Mouse (Mus musculus): ENCODE data around the gene H2al2a. TPM values are rescaled to one million over a fixed set of nuclear protein-coding genes. Genes with fewer than 3 reads are reported as not detected.
"Not testable (repeated sequence)": the region's sequence is repeated elsewhere in the genome, so short reads cannot be mapped to it uniquely, and the experiment has no call there.

H2al2a gene
- polyA plus RNA-seq, 1 experiment from 2014 or later, result not detected

DNA sequence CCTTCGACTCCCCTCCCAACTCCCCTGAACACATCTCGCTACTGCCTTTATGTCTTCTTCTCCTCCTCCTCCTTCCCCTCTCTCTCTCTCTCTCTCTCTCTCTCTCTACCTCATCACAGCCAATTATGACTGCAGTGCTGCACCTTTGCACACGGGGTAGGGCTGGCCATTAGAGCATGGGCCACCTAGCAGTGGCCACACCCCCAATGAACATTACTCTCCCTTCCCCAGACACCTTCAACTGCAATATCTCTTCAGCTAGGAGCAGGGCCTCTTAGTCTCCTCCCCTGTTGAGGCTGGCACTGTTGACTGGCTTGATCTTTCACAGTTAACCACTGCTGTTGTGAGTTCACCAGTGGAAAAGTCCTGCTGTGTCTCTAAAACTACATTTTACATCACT is 10.1 kb downstream of the H2al2a start:
- 80% methylated on average over 3 of the region's 3 CpGs for WGBS
- no peaks in the 10 kb centered on the region for H3K9me3 ChIP-seq (ENCODE audit: control insufficient read depth, low read length)
- H3K4me1 ChIP-seq (replicated peaks; ENCODE audit: control insufficient read depth, insufficient read depth, low read length), result no peaks in the 10 kb centered on the region
- no peaks in the 10 kb centered on the region for H3K36me3 ChIP-seq (ENCODE audit: control insufficient read depth, insufficient read depth, low read length)
- ATAC-seq (ENCODE audit: low read depth), result no peak
- H3K4me3 ChIP-seq (ENCODE audit: low read length), result no peak overlapping the region
- H3K9ac ChIP-seq (ENCODE audit: low read length), result no peak overlapping the region
- no peak overlapping the region for H3K27ac ChIP-seq (ENCODE audit: low read length)
- H3K27me3 ChIP-seq (ENCODE audit: control insufficient read depth, insufficient read depth, low read depth, low read length), result no peaks in the 10 kb centered on the region
- no peak overlapping the region for H3K4me2 ChIP-seq (ENCODE audit: low read depth, low read length)

DNA sequence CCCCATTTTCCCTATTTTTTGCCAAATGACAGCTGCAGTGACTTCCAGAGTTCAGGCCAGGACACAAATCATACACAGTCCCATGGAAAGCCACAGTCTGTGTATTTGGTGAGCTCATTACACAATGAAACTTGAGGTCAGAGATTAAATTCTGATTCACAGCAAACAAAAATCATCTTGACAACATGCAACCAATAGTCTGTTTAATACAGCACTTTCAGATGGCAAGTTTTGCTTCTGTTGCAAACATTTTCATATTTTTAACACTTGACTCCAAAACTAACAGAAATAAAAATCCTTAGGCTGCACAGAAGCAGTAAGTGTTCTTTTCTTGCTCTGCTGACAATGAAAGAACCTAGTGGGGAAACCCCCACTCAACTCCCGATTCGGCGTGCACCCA is 12.0 kb downstream of the H2al2a start:
- H3K27me3 ChIP-seq (ENCODE audit: control insufficient read depth, insufficient read depth, low read depth, low read length), result no peaks in the 10 kb centered on the region
- 97% methylated on average over 3 of the region's 3 CpGs for whole genome bisulfite sequencing
- no peaks in the 10 kb centered on the region for H3K36me3 ChIP-seq (ENCODE audit: control insufficient read depth, insufficient read depth, low read length)
- no peak for ATAC-seq (ENCODE audit: low read depth)
- no peak overlapping the region for H3K27ac ChIP-seq (ENCODE audit: low read length)
- no peak overlapping the region for H3K4me2 ChIP-seq (ENCODE audit: low read depth, low read length)
- no peak overlapping the region for H3K4me3 ChIP-seq (ENCODE audit: low read length)
- no peaks in the 10 kb centered on the region for H3K9me3 ChIP-seq (ENCODE audit: control insufficient read depth, low read length)
- H3K9ac ChIP-seq (ENCODE audit: low read length), result no peak overlapping the region
- H3K4me1 ChIP-seq (replicated peaks; ENCODE audit: control insufficient read depth, insufficient read depth, low read length), result no peaks in the 10 kb centered on the region

DNA sequence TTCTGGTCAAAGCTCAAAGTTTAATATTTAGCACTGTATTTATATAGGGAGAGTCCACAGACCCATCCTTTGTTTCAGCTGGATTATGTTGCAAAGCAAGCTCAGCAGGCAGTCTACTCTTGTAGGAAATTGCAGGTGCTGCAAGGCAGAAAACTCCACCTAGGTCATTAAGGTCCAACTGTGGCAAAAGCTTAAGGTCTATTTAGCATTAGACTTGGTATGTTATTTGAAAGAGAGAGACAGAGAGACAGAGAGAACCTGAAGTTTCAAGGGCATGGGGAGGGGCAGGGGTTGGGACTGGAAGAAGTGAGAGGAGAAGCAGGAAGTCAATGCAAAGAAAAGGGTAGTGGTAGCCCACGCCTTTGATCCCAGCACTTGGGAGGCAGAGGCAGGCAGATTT is 14.0 kb downstream of the H2al2a start:
- Histone ChIP-seq H3K36me3 (ENCODE audit: control insufficient read depth, insufficient read depth, low read length) (no peaks in the 10 kb centered on the region), H3K4me2 (ENCODE audit: low read depth, low read length) (no peak overlapping the region), H3K4me1 (replicated peaks; ENCODE audit: control insufficient read depth, insufficient read depth, low read length) (no peaks in the 10 kb centered on the region), H3K9me3 (ENCODE audit: control insufficient read depth, low read length) (no peaks in the 10 kb centered on the region), H3K9ac (ENCODE audit: low read length) (no peak overlapping the region), H3K27ac (ENCODE audit: low read length) (no peak overlapping the region), H3K27me3 (ENCODE audit: control insufficient read depth, insufficient read depth, low read depth, low read length) (no peaks in the 10 kb centered on the region), H3K4me3 (ENCODE audit: low read length) (no peak overlapping the region)
- WGBS, result 84% methylated on average over 1 of the region's 1 CpGs
- ATAC-seq (ENCODE audit: low read depth), result no peak

DNA sequence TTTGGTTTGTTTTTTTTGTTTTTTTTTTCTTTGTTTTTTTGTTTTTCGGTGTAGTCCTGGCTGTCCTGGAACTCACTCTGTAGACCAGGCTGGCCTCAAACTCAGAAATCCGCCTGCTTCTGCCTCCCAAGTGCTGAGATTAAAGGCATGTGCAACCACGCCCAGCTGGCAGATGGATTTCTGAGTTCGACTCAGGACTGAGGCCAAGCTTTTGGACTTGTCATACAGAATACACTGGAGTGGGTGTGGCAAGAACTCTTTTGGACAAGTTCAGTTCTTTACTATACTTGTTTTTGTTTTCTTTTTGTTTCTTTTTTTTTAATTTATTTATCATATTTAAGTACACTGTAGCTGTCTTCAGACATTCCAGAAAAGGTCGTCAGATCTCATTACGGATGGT is 18.1 kb downstream of the H2al2a start:
- no peaks in the 10 kb centered on the region for H3K9me3 ChIP-seq (ENCODE audit: control insufficient read depth, low read length)
- no peak overlapping the region for H3K4me3 ChIP-seq (ENCODE audit: low read length)
- WGBS, result 91% methylated on average over 6 of the region's 6 CpGs
- H3K27ac ChIP-seq (ENCODE audit: low read length), result no peak overlapping the region
- H3K9ac ChIP-seq (ENCODE audit: low read length), result no peak overlapping the region
- no peaks in the 10 kb centered on the region for H3K27me3 ChIP-seq (ENCODE audit: control insufficient read depth, insufficient read depth, low read depth, low read length)
- peaks cover 5% of the 10 kb centered on the region for H3K4me1 ChIP-seq (replicated peaks; ENCODE audit: control insufficient read depth, insufficient read depth, low read length)
- no peak for ATAC-seq (ENCODE audit: low read depth)
- H3K36me3 ChIP-seq (ENCODE audit: control insufficient read depth, insufficient read depth, low read length), result no peaks in the 10 kb centered on the region
- no peak overlapping the region for H3K4me2 ChIP-seq (ENCODE audit: low read depth, low read length)

DNA sequence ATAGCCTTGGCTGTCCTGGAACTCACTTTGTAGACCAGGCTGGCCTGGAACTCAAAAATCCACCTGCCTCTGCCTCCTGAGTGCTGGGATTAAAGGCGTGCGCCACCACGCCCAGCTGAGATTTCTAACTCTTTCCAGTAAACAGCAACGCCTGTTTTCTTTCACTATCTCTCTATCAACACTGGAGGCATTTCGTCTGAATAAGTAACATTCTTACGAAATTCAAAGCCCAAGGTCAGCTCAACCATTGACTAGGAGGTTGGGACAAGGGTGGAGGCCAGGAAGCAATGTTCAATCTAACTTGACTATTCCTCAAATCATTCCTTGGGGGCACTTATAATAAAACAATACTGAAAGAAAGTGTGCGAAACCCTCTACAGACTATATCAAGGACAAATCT is 18.5 kb downstream of the H2al2a start:
- not testable (repeated sequence) for H3K27me3 ChIP-seq (ENCODE audit: control insufficient read depth, insufficient read depth, low read depth, low read length); H3K9me3 ChIP-seq (ENCODE audit: control insufficient read depth, low read length); H3K36me3 ChIP-seq (ENCODE audit: control insufficient read depth, insufficient read depth, low read length); H3K4me3 ChIP-seq (ENCODE audit: low read length); H3K27ac ChIP-seq (ENCODE audit: low read length); H3K9ac ChIP-seq (ENCODE audit: low read length); H3K4me2 ChIP-seq (ENCODE audit: low read depth, low read length); ATAC-seq (ENCODE audit: low read depth); H3K4me1 ChIP-seq (replicated peaks; ENCODE audit: control insufficient read depth, insufficient read depth, low read length)
- WGBS, result 89% methylated on average over 7 of the region's 7 CpGs

DNA sequence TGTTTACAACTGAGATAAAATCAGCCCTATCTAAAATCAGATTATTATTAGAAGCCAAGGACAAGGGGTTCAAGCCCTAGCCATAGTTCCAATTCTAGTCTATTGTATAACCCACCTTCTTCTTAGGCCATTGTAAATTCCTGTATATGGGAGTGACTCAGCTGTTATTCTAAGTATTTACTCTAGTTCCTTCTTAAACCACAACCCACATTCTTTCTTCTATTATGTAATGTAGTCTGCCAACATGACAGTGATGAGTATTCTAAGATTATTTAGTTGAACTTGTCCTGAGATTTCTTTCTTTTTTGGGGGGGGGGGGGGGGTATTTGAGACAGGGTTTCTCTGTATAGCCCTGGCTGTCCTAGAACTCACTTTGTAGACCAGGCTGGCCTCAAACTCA is 19.1 kb downstream of the H2al2a start:
- not testable (repeated sequence) for H3K27ac ChIP-seq (ENCODE audit: low read length); H3K4me3 ChIP-seq (ENCODE audit: low read length); H3K27me3 ChIP-seq (ENCODE audit: control insufficient read depth, insufficient read depth, low read depth, low read length); H3K9me3 ChIP-seq (ENCODE audit: control insufficient read depth, low read length); H3K36me3 ChIP-seq (ENCODE audit: control insufficient read depth, insufficient read depth, low read length); H3K4me2 ChIP-seq (ENCODE audit: low read depth, low read length); H3K4me1 ChIP-seq (replicated peaks; ENCODE audit: control insufficient read depth, insufficient read depth, low read length); H3K9ac ChIP-seq (ENCODE audit: low read length); ATAC-seq (ENCODE audit: low read depth)

DNA sequence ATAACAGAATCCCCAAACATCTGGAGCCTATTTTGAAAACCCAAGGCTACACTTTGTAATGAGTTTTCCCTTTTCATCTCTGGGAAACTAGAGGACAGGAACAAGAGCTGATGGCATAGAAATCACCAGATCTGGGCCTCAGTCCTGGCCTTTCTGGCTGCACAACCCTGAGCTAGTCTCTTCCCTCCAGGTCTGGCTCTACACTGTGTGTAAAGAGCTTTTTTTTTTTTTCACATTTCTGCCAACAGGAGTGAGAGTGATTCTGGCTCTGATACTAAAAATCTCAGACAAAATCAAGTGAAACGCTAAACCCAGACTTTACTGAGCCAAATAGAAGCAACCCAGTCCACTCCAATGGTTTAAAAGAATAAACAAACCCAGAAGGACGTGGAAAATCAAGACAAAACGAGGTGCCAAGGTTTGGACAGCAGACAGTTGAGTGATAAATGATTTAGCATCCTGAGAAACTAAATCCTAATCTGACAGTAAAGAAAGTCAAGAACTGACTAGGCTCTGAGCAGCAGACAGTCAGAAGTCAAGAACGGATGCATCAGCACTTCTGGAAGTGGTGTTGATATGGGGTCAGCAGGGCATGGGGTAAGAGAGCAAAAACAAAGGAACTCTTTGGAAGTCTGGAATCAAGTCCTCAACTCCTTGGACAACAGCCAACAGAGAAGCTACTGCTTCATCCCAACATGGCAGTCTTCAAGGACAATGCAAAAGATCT is 21.0 kb downstream of the H2al2a start:
- peak; percentile 47 for ATAC-seq (ENCODE audit: low read depth)
- H3K27ac ChIP-seq (ENCODE audit: low read length), result 0 out of 2 replicates have a peak overlapping the region, but pooled peaks have one; percentile 27
- WGBS, result 11% methylated on average over 4 of the region's 4 CpGs

DNA sequence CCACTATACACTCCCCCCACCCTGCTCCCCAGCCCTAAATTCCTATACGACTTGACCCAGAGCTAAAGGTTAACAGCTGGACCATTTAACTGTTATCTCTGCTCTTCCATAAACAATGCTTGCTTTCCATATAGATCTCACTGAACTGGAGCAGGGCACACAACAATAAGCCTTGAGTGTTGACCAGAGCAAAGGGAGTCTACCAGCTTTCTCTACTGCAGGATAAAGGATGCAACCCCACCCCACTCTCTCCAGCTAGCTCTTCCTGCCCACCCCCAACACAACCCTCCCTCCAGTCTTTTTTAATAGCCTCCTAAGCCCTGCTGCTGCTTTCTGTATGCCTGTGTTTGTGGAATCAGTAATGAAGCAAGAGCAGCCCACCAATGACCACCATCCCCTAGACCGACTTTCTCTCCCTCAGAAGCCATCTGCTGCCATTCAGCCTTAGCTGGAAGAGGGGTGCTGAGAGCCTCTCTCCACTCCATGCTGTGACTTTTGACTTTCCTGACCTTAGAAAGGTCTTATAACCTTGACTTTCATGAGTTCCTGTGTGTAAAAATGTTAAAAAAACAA is 22.8 kb downstream of the H2al2a start:
- H3K36me3 ChIP-seq (ENCODE audit: control insufficient read depth, insufficient read depth, low read length), result no peaks in the 10 kb centered on the region
- peaks cover 5% of the 10 kb centered on the region for H3K4me1 ChIP-seq (replicated peaks; ENCODE audit: control insufficient read depth, insufficient read depth, low read length)
- H3K9me3 ChIP-seq (ENCODE audit: control insufficient read depth, low read length), result no peaks in the 10 kb centered on the region
- H3K9ac ChIP-seq (ENCODE audit: low read length), result no peak overlapping the region
- 33% methylated on average over 2 of the region's 2 CpGs for WGBS
- H3K4me3 ChIP-seq (ENCODE audit: low read length), result no peak overlapping the region
- no peak overlapping the region for H3K27ac ChIP-seq (ENCODE audit: low read length)
- no peaks in the 10 kb centered on the region for H3K27me3 ChIP-seq (ENCODE audit: control insufficient read depth, insufficient read depth, low read depth, low read length)
- ATAC-seq (ENCODE audit: low read depth), result 0 out of 2 replicates have a peak, but pooled peaks have one; percentile 40
- H3K4me2 ChIP-seq (ENCODE audit: low read depth, low read length), result no peak overlapping the region

More for the DNA sequence above, 21.0 kb downstream of the H2al2a start:
- Histone ChIP-seq H3K9ac (ENCODE audit: low read length) (no peak overlapping the region), H3K4me1 (replicated peaks; ENCODE audit: control insufficient read depth, insufficient read depth, low read length) (peaks cover 5% of the 10 kb centered on the region), H3K9me3 (ENCODE audit: control insufficient read depth, low read length) (no peaks in the 10 kb centered on the region), H3K36me3 (ENCODE audit: control insufficient read depth, insufficient read depth, low read length) (no peaks in the 10 kb centered on the region), H3K27me3 (ENCODE audit: control insufficient read depth, insufficient read depth, low read depth, low read length) (no peaks in the 10 kb centered on the region), H3K4me3 (ENCODE audit: low read length) (no peak overlapping the region), H3K4me2 (ENCODE audit: low read depth, low read length) (no peak overlapping the region)

DNA sequence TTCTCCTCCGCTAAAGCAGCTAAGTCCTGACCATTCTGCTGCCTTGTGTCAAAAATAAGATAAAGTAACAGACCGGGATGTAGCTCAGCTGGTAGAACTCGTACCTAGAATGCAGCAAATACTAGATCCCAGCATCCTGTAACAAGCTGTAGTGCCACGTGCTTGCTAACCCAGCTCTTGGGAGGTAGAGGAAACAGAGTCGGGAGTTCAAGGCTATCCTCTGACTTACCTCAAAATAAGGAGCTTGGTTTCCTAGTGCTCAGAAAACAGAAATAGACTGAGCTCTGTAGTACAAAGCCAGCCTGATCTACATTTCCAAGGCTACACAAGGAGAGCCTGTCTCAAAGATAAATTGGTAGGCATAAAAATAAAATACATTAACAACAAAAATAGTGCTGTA is 23.5 kb downstream of the H2al2a start:
- H3K4me2 ChIP-seq (ENCODE audit: low read depth, low read length), result no peak overlapping the region
- H3K4me3 ChIP-seq (ENCODE audit: low read length), result no peak overlapping the region
- no peak for ATAC-seq (ENCODE audit: low read depth)
- H3K9ac ChIP-seq (ENCODE audit: low read length), result no peak overlapping the region
- 57% methylated on average over 5 of the region's 5 CpGs for WGBS
- no peaks in the 10 kb centered on the region for H3K27me3 ChIP-seq (ENCODE audit: control insufficient read depth, insufficient read depth, low read depth, low read length)
- H3K4me1 ChIP-seq (replicated peaks; ENCODE audit: control insufficient read depth, insufficient read depth, low read length), result peaks cover 5% of the 10 kb centered on the region
- no peak overlapping the region for H3K27ac ChIP-seq (ENCODE audit: low read length)
- H3K36me3 ChIP-seq (ENCODE audit: control insufficient read depth, insufficient read depth, low read length), result no peaks in the 10 kb centered on the region
- H3K9me3 ChIP-seq (ENCODE audit: control insufficient read depth, low read length), result no peaks in the 10 kb centered on the region
